Mouse (Mus musculus) T-cell, adult 2 months (primary cell): ENCODE data around the gene Tmem217.
"Not testable (repeated sequence)": the region's sequence is repeated elsewhere in the genome, so short reads cannot be mapped to it uniquely, and the experiment has no call there.

Source experiments
- DNase-seq: peaks from one replicate; pipeline ENCODE4 v3.0.0; 2022; ENCODE audit warnings: low spot score

Tmem217 gene

GRCm38 (mm10) chr17:29502005-29502668, 50.0 kb downstream of the Tmem217 start:
- no peak for DNase-seq

- no peak for DNase-seq
These were observed 51.2 kb downstream of the Tmem217 start for GRCm38 (mm10) chr17:29500802-29501469.

GRCm38 (mm10) chr17:29500243-29500740, 51.9 kb downstream of the Tmem217 start:
- no peak for DNase-seq

GRCm38 (mm10) chr17:29499511-29499910, 52.7 kb downstream of the Tmem217 start:
- no peak for DNase-seq

GRCm38 (mm10) chr17:29498952-29499351, 53.2 kb downstream of the Tmem217 start:
- DNase-seq: not testable (repeated sequence)

GRCm38 (mm10) chr17:29498028-29498427, 54.2 kb downstream of the Tmem217 start:
- DNase-seq: no peak

GRCm38 (mm10) chr17:29497481-29497880, 54.7 kb downstream of the Tmem217 start:
- DNase-seq: not testable (repeated sequence)

- no peak for DNase-seq
These were observed 55.2 kb downstream of the Tmem217 start for GRCm38 (mm10) chr17:29497071-29497354.

GRCm38 (mm10) chr17:29496211-29497070, 55.7 kb downstream of the Tmem217 start:
- DNase-seq: no peak

- DNase-seq: no peak
These were observed 57.5 kb downstream of the Tmem217 start for GRCm38 (mm10) chr17:29494732-29495076.

- peak; percentile 82 for DNase-seq
These were observed 58.0 kb downstream of the Tmem217 start for GRCm38 (mm10) chr17:29494062-29494731.

- no peak for DNase-seq
These were observed 58.7 kb downstream of the Tmem217 start for GRCm38 (mm10) chr17:29493461-29493980.

- DNase-seq: peak; percentile 87
These were observed 59.7 kb downstream of the Tmem217 start for GRCm38 (mm10) chr17:29492269-29493191.

- peak; percentile 41 for DNase-seq
These were observed 60.5 kb downstream of the Tmem217 start for GRCm38 (mm10) chr17:29491591-29492268.

- peak; percentile 71 for DNase-seq
These were observed 61.2 kb downstream of the Tmem217 start, which contains the start of gene Pim1 for GRCm38 (mm10) chr17:29490713-29491581. TSS of gene Pim1 (plus strand) at chr17:29490753.

- peak; percentile 97 for DNase-seq
These were observed 62.0 kb downstream of the Tmem217 start for GRCm38 (mm10) chr17:29489971-29490712.

- peak; percentile 62 for DNase-seq
These were observed 62.9 kb downstream of the Tmem217 start for GRCm38 (mm10) chr17:29488978-29489970.
